Mouse (Mus musculus) stomach, postnatal 0 days (tissue): ENCODE results near the gene 1700011L22Rik.

Experiments
- CTCF ChIP-seq: IDR thresholded peaks from 2 replicates; pipeline ENCODE4 v1.5.1; 2016; ENCODE audit warnings: antibody characterized with exemption, low read depth, mild to moderate bottlenecking, moderate library complexity
- EP300 ChIP-seq: optimal IDR thresholded peaks from 2 replicates; pipeline ENCODE3; 2016; ENCODE audit warnings: antibody characterized with exemption

DNA sequence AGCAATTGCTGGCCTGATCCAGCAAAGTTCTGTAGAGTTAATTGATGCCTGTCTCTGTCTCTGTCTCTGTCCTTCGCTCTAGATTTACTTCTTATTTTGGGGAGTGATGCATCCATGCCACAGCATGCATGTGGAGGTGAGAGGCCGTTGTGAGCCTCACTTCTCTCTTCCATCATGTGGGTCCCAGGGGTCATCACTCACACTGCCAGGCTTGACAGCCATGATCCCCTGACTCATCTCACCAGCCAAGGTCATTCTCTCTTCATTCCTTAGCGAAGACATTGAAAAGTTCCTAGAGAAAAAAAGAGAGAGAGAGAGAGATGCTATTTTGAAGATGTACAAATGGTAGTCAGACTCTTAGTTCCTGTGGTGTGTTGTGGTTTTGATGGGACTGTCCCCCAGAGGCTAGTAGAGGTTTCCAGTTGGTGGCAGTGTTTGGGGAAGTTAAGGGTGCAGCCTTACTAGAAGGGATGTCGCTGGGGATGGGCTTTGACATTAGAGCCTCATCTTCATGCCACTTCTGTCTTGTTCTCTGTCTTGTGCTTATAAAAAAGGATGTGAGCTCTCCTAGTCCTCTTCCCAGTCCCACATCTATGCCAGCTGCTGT is 87.1 kb downstream of the 1700011L22Rik start:
- TF ChIP-seq CTCF (no peak), EP300 (no peak)
